Mouse (Mus musculus) kidney, adult 2 months (tissue): ENCODE measurements at regions not wholly inside any gene's neighbourhood (a gene's known extent, or its start where the extent isn't known, plus 50 kb on each side); places are given as distances from the start of the nearest gene placed in this dataset.

Source experiments
- CTCF ChIP-seq: fragments of 200-500 bp; conservative IDR thresholded peaks from 2 replicates; pipeline ENCODE4 v1.5.1; 2011; ENCODE audit warnings: low read depth, mild to moderate bottlenecking, control low read depth, low read length, moderate library complexity, mixed read lengths; ENCODE audit not compliant: insufficient read depth, insufficient read length
- POLR2A ChIP-seq: fragments of 200-500 bp; IDR thresholded peaks from one replicate; pipeline ENCODE4 v1.6.1; 2011; ENCODE audit warnings: low read depth, low read length, control low read depth

GRCm38 (mm10) chr15:61102421-61103412 is 179.9 kb upstream of the A1bg start:
- TF ChIP-seq POLR2A (no peak), CTCF (no peak)
